ENCODE assay signal across 8 mouse cellular contexts in the genomic region with DNA sequence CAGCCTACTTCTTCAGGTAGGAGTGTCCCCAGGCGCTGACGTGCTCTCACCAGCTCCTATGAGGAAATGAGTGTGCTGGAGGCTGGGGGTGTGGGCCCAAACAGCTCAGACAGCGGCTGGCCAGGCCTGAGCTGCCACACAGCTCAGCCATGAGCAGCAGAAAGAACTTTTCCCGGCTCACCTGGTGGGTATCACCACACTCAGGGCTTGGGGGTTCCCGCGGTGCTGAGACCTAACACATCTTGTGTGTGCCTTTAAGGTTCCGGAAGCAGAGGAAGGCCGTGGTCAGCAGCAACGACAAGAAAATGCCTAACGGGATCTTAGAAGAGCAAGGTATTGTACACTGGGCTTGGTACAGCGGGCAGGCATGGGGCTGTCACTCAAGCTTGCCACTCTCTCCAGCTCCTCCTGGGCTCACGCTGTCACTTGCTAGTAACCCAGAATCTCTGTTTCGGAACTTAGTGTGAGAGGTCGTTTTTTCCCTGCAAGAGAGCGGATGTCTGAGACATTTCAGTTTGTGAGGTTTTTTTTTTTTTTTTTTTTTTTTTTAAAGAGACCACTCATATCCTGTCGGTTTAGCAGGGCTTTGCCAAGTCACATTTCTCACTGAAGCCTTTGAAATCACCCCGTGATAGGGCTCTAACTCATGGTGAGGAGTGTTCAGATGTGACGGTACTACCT.
DNase-seq lines count a peak whose midpoint lies in the region; ATAC-seq and TF ChIP-seq lines count a peak whose summit lies in the region.

No protein-coding gene starts in this region.

- no peak overlapping the region for H3K4me3 ChIP-seq in midbrain, postnatal 0 days (ENCODE audit: low read depth, low read length)
- no peak overlapping the region for H3K4me3 ChIP-seq in midbrain, embryonic 10.5 days
- peak overlapping the region; percentile 22 for H3K4me3 ChIP-seq in stomach, embryonic 15.5 days (replicated peaks)
- no peak overlapping the region for H3K4me3 ChIP-seq in midbrain, embryonic 11.5 days (ENCODE audit: low read depth, low read length)

- no peaks in the 10 kb centered on the region for H3K36me3 ChIP-seq in midbrain, postnatal 0 days (ENCODE audit: insufficient read depth, low read length)
- no peaks in the 10 kb centered on the region for H3K36me3 ChIP-seq in midbrain, embryonic 10.5 days
- H3K36me3 ChIP-seq in stomach, embryonic 15.5 days: no peaks in the 10 kb centered on the region
- no peaks in the 10 kb centered on the region for H3K36me3 ChIP-seq in midbrain, embryonic 11.5 days (ENCODE audit: control insufficient read depth, insufficient read depth, low read length)

- H3K27ac ChIP-seq in midbrain, postnatal 0 days (ENCODE audit: low read depth, low read length): no peak overlapping the region
- no peak overlapping the region for H3K27ac ChIP-seq in midbrain, embryonic 10.5 days (replicated peaks)
- no peak overlapping the region for H3K27ac ChIP-seq in stomach, embryonic 15.5 days
- no peak overlapping the region for H3K27ac ChIP-seq in midbrain, embryonic 11.5 days (ENCODE audit: low read depth, low read length)

- no peak for TF ChIP-seq CTCF in midbrain, postnatal 0 days (IDR thresholded peaks at IDR 0.05)

- H3K4me1 ChIP-seq in midbrain, postnatal 0 days (ENCODE audit: insufficient read depth, low read length): no peaks in the 10 kb centered on the region; the same call in 1 of the 2 replicates
- 0 out of 2 replicates have a peak, but pooled peaks cover 3% of the 10 kb centered on the region for H3K4me1 ChIP-seq in midbrain, embryonic 10.5 days
- peaks cover 12% of the 10 kb centered on the region; the same call in 1 of the 2 replicates for H3K4me1 ChIP-seq in stomach, embryonic 15.5 days
- H3K4me1 ChIP-seq in midbrain, embryonic 11.5 days (ENCODE audit: control insufficient read depth, insufficient read depth, low read length): no peaks in the 10 kb centered on the region

- intact Hi-C loops in heart, postnatal 36 days (cut with DNase I): no loop called here

- WGBS in midbrain, postnatal 0 days: 62% methylated on average over 18 of the region's 18 CpGs
- 76% methylated on average over 18 of the region's 18 CpGs for WGBS in midbrain, embryonic 10.5 days
- WGBS in stomach, embryonic 15.5 days: 38% methylated on average over 18 of the region's 18 CpGs
- WGBS in midbrain, embryonic 11.5 days: 75% methylated on average over 18 of the region's 18 CpGs

- no peak for ATAC-seq in midbrain, postnatal 0 days (ENCODE audit: low FRiP score)
- no peak for ATAC-seq in stomach, embryonic 15.5 days (ENCODE audit: insufficient read depth, low FRiP score, low read depth)
- ATAC-seq in midbrain, embryonic 11.5 days (ENCODE audit: low FRiP score): no peak

- H3K9me3 ChIP-seq in midbrain, postnatal 0 days (ENCODE audit: low read length): no peaks in the 10 kb centered on the region
- H3K9me3 ChIP-seq in midbrain, embryonic 10.5 days (replicated peaks): 0 out of 2 replicates have a peak, but pooled peaks cover 4% of the 10 kb centered on the region
- no peaks in the 10 kb centered on the region for H3K9me3 ChIP-seq in stomach, embryonic 15.5 days
- no peaks in the 10 kb centered on the region for H3K9me3 ChIP-seq in midbrain, embryonic 11.5 days (ENCODE audit: control insufficient read depth, low read length)

- H3K9ac ChIP-seq in midbrain, postnatal 0 days (replicated peaks; ENCODE audit: low read length, poor library complexity, severe bottlenecking): no peak overlapping the region
- H3K9ac ChIP-seq in stomach, embryonic 15.5 days: no peak overlapping the region
- H3K9ac ChIP-seq in midbrain, embryonic 11.5 days (ENCODE audit: low read length): no peak overlapping the region

- H3K4me2 ChIP-seq in midbrain, postnatal 0 days (ENCODE audit: low read depth, low read length, poor library complexity, severe bottlenecking): peak overlapping the region; percentile 6; the same call in 1 of the 2 replicates
- peak overlapping the region; percentile 34 for H3K4me2 ChIP-seq in stomach, embryonic 15.5 days
- H3K4me2 ChIP-seq in midbrain, embryonic 11.5 days: no peak overlapping the region

- H3K27me3 ChIP-seq in midbrain, postnatal 0 days (ENCODE audit: insufficient read depth, low read length): no peaks in the 10 kb centered on the region
- no peaks in the 10 kb centered on the region for H3K27me3 ChIP-seq in midbrain, embryonic 10.5 days (ENCODE audit: low read depth, poor library complexity, severe bottlenecking)
- no peaks in the 10 kb centered on the region for H3K27me3 ChIP-seq in stomach, embryonic 15.5 days (replicated peaks)
- no peaks in the 10 kb centered on the region for H3K27me3 ChIP-seq in midbrain, embryonic 11.5 days (ENCODE audit: control insufficient read depth, insufficient read depth, low read length)

- DNase-seq in midbrain, postnatal 0 days (ENCODE audit: low spot score): no peak
- DNase-seq in midbrain, embryonic 10.5 days (ENCODE audit: low spot score): no peak
- DNase-seq in heart, postnatal 36 days: peak; percentile 36 to 59
- DNase-seq in lung, adult 18-20 months: peak; percentile 61 to 65
- DNase-seq in embryo, embryonic 9.5 days (ENCODE audit: extremely low spot score): no peak
- no peak for DNase-seq in cerebellum, postnatal 14 days
- no peak for DNase-seq in midbrain, embryonic 11.5 days (ENCODE audit: low spot score, missing footprints)

Comparison
In these comparisons a context has a peak if more than half of its experiments do, and no peak if none do; other contexts are left out.
1. DNase-seq: peak in heart, postnatal 36 days (2 of 2) and lung, adult 18-20 months (2 of 2); none in midbrain, postnatal 0 days (single experiment), midbrain, embryonic 10.5 days (single experiment), embryo, embryonic 9.5 days (single experiment), cerebellum, postnatal 14 days (0 of 2) and midbrain, embryonic 11.5 days (single experiment).